Mouse (Mus musculus) embryo, embryonic 10 days (tissue): ENCODE data around the gene Bnc2.

ENCODE experiments used
- DNase-seq: peaks from one replicate; pipeline ENCODE4 v3.0.0-alpha.2; 2015; ENCODE audit warnings: low spot score

The Bnc2 gene

GRCm38 (mm10) chr4:84675171-84675973, at the start of gene Bnc2:
Bnc2 (minus strand) TSS chr4:84675275.
- peak; percentile 65 for DNase-seq

- no peak for DNase-seq
Observed at GRCm38 (mm10) chr4:84707961-84708360, 32.9 kb upstream of the Bnc2 start.

- DNase-seq: no peak
Observed at GRCm38 (mm10) chr4:84685521-84686366, 10.7 kb upstream of the Bnc2 start.

GRCm38 (mm10) chr4:84685009-84685408, 9.9 kb upstream of the Bnc2 start:
- DNase-seq: no peak

- DNase-seq: no peak
Observed at GRCm38 (mm10) chr4:84675974-84676315, 870 bp upstream of the Bnc2 start.

GRCm38 (mm10) chr4:84674318-84675170, 531 bp downstream of the Bnc2 start:
- DNase-seq: peak; percentile 86

GRCm38 (mm10) chr4:84673681-84674307, 1.3 kb downstream of the Bnc2 start:
- DNase-seq: peak; percentile 39

GRCm38 (mm10) chr4:84672181-84672791, 2.8 kb downstream of the Bnc2 start:
- DNase-seq: peak; percentile 63

GRCm38 (mm10) chr4:84670996-84671395, 4.1 kb downstream of the Bnc2 start:
- no peak for DNase-seq

GRCm38 (mm10) chr4:84669650-84670049, 5.4 kb downstream of the Bnc2 start:
- no peak for DNase-seq

- peak; percentile 24 for DNase-seq
Observed at GRCm38 (mm10) chr4:84668949-84669605, 6.0 kb downstream of the Bnc2 start.

- no peak for DNase-seq
Observed at GRCm38 (mm10) chr4:84668226-84668625, 6.8 kb downstream of the Bnc2 start.

GRCm38 (mm10) chr4:84662228-84663065, 12.6 kb downstream of the Bnc2 start:
- no peak for DNase-seq

- DNase-seq: no peak
Observed at GRCm38 (mm10) chr4:84661341-84661740, 13.7 kb downstream of the Bnc2 start.

GRCm38 (mm10) chr4:84651786-84652185, 23.3 kb downstream of the Bnc2 start:
- no peak for DNase-seq

GRCm38 (mm10) chr4:84646576-84646975, 28.5 kb downstream of the Bnc2 start:
- no peak for DNase-seq

- DNase-seq: no peak
Observed at GRCm38 (mm10) chr4:84639166-84639565, 35.9 kb downstream of the Bnc2 start.

- DNase-seq: peak; percentile 91
Observed at GRCm38 (mm10) chr4:84637641-84638040, 37.4 kb downstream of the Bnc2 start.

- peak; percentile 41 for DNase-seq
Observed at GRCm38 (mm10) chr4:84634751-84635150, 40.3 kb downstream of the Bnc2 start.

GRCm38 (mm10) chr4:84633991-84634390, 41.1 kb downstream of the Bnc2 start:
- DNase-seq: peak; percentile 39
